Mouse (Mus musculus) megakaryocyte-erythroid progenitor cell, adult 5-6 weeks (primary cell): ENCODE data around the gene Aamp. TPM values are rescaled to one million over a fixed set of nuclear protein-coding genes. Genes with fewer than 3 reads are reported as not detected.
"Not testable (repeated sequence)": the region's sequence is repeated elsewhere in the genome, so short reads cannot be mapped to it uniquely, and the experiment has no call there.

Experiments used
- ATAC-seq: replicated peaks from 2 replicates; pipeline ENCODE4 v1.8.0; 2016; ENCODE audit warnings: mild to moderate bottlenecking, inconsistent platforms; ENCODE audit not compliant: severe bottlenecking, poor library complexity, low FRiP score, low TSS enrichment
- total RNA-seq, 2 experiments: library from RNA; stranded (forward) in 1 of 2; stranded (reverse) in 1 of 2; fragments of 200-1000, 215-1000 nt in 1 of 2; fragments of >200 nt in 1 of 2; fragmentation: Nextera tagmentation in 1 of 2; gene quantifications; 2 replicates each; pipeline ENCODE4 v1.2.3; 2014 to 2017

The Aamp gene
- total RNA-seq (2014; fragmentation: Nextera tagmentation) (78.9 and 90.5 TPM in 2 replicates), total RNA-seq (2017) (84.4 and 95.3 TPM in 2 replicates)

DNA sequence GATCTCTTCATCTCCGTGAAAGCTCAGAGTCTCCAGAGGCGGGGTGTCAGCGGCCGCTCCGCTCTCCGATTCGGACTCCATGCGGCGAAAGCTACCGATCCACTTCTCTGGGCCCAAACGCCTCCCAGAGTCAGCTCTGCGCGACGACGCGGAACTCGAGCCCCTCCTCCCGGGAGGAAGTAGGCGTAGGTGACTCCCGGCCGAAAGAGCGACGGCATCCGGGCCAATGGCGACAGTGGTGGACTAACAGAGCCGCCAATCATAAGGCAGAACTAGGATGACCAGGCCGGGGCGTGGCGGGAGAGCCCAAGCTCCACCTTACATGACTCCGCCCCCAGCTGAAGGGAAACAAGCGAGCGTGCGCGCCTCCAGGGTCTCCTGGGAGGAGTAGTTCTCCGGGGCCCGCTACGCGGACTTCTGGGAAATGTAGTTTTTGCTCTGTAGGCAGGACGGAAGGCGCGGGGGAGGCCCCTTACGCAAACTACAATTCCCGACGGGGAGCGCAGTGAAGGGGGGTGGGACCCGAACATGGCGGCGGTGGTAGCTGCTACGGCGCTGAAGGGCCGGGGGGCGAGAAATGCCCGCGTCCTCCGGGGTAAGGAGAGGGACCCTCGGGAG is at the start of gene Aamp, which contains the start of gene Pnkd:
Gene Aamp (minus strand): TSS at position 196 of the 618 bp plus-strand sequence.
Gene Pnkd (plus strand): TSS at position 388 of the 618 bp plus-strand sequence.
- peak; percentile 91 for ATAC-seq

DNA sequence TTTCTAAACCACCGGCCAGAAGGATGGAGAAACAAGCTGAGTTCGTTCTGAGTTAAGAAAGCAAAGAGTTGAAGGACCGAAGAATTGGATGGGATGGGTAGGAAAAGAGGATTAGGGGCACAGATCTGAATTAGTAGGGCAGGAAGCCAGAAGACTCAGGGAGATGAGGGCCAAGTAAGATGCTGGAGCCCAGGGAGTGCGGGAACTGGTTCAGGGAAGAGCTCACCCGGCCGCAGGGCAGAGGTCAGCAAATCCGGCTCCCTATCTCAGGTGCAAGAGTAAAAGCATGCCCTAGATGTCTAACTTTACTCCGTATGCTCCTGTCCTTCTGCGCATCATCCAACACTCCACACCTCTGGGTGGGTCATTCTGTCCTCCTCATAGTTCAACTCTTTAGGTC is 48.4 kb upstream of the Aamp start:
- no peak for ATAC-seq

DNA sequence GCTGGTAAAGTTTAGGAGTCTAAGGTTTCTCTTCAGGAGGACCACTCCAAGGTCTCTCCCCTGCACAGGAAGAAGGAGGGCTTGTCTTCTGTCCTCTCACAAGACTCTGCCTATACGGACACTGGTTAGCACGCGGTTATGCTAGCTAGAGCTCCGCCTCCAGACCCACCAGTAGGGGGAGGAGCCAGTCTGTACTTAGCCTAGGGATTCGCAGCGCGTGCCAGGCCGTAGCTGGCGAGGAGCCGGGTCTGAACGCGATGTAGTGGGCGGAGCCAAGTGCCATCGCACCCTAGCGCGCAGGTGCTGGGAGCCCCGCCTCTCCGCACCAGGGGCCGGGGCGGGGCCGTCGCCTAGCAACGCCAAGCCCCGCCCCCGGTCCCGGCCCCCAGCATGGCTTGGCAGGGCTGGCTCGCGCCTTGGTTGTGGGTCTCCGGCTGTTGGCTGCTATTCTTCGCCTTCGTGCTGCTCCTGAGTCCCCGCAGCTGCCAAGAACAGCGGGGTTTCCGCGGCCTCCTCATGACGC is 47.8 kb upstream of the Aamp start:
- ATAC-seq = peak; percentile 81

DNA sequence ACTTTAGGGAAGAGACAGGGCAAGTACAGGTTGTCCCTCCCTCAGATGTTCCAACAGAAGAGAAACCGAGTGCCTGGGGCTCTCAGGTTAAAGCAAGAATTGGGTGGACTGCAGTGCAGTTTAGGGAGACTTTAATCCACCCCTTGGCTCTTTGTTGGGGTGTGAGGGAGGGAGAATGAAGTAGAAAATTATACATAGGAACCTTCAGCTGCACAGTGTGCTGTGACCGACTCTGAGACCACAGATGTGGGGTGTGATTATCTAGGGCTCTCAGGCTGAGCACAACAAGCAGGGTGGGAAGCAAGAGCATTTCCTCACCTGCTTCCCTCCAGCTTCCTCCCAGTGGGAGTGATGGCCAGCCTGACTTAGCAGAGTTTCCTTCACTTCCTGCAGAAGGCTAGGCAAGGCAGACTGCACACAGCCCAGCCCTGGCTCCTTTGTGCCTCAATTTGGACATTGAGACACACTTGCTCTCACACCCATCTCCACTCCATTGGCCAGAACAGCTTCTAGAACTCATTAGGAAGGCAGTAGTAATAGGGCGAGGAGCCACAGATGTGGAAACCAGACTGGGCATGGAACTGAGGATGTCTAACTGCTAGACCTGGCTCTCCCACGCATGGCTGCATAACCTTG is 46.6 kb upstream of the Aamp start:
- peak; percentile 25 for ATAC-seq

DNA sequence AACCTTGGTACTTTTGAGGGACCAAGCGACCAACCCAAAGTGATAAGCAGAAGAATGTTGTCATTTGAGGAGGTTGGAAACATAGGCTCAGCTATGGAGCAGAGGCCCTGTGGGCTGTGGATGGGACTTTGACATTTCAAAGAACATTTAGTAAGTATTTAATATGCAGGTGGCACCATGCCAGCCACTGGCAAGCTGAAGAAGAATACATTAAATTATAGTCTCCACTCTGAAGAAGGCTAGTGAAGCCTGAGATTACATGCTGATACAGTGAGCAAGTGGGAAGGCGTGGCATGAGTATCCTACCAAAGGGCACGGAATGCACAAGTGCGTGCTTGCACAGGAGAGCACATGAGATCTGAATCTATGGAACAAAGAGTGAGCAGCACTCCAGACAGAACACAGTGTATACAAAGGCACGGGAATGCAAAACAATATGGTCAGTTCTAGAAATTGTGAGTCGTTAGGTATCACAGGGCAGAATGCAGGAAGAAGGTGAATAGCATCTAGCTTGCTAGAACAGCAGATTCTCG is 45.4 kb upstream of the Aamp start:
- no peak for ATAC-seq

DNA sequence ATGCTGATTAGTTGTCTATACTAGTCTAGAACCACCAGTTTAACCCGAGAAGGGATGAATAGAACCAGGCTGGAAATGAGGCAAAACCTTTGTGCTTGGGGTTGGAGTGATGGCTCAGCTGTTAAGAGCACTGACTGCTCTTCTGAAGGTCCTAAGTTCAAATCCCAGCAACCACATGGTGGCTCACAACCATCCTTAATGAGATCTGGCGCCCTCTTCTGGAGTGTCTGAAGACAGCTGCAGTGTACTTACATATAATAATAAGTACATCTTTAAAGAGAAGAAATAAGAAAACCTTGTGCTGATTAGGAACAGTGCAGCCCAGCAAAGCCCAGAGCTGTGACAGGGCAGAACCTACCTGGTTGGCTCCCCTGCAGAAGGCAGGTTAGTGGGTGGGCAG is 42.4 kb upstream of the Aamp start:
- not testable (repeated sequence) for ATAC-seq

DNA sequence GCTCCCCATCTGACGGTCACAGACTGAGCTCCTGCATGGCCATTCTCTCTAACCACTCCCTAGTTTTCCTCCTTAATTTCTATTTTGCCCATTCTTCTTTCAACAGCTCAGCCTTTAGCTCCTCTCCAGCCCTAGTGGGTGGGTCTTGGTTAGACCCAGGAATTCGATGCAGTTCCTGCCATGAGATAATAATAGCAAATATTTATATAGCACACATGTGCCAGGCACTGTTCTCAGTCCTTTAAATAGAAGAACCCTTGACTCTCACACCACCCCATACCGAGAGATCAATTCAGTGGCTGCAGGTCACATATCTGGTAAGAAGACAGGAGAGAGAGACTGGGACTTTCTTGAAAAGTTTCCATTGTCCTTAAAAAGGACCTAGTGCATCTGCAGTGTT is 36.9 kb upstream of the Aamp start:
- no peak for ATAC-seq

DNA sequence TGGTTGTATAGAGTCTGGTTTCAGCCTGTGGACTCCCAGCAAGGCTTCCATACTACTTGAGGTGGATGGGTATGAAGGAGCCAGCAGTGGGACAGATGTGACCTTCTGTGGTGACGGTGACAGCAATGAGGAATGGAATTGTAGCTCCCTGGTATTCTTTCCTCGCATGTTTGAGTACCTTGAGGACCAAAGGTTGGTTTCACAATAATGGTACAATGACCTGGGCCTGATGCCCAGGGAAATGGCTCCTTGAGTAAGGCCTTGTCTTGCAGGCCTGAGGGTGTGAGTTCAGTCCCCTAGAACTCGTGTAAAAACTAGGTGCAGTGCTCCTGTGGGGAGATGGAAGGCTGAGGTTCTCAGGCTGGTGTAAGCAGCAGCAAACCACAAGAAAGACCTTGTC is 34.2 kb upstream of the Aamp start:
- no peak for ATAC-seq

DNA sequence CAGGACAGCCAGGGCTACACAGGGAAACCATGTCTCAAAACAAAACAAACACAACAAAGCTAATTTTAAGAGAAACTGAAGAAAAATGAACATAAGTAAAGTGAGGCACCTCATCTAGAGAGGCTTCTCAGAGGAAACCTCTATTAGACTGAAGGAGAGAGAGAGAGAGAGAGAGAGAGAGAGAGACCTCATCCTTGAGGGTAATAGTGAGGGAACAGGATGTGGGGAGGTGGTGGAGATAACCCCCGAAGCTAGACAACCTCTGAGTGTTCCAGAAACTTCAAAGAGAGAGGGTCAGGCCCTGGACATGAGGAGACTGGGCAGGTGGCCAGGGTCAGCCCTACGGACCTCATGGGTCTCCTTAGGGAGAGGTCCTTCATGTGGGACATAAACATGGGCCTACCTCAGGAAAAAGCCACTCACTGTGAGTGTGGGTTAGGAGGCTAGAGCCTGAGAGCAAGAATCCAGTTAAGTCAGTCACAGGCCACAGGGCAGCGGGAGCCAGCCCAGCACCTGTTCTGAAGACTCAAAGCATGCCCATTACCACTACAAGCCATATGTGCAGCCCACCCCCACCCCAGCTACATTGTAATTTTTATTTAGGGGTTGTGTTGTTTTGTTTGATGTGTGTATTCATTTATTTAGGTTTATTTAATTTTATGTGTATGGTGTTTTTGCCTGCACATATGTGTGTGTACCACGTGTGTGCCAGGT is 31.7 kb upstream of the Aamp start:
- no peak for ATAC-seq

DNA sequence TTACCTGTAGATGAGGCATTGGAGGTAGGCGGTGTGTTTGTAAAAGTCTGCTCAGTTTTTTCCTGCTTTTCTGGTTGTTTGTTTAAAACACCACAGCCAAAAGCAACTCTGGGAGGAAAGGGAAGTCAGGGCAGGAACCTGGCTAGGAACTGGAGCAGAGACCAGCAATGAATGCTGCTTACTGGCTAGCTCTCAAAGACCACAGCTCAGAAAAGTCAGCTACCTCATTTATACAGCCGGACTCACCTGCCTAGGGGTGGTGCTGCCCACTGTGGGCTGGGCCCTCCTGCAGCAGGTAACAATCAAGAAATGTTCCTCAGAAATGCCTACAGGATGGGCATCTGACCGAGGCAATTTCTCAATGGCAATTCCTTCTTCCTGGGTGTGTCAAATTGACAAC is 30.3 kb upstream of the Aamp start:
- no peak for ATAC-seq

DNA sequence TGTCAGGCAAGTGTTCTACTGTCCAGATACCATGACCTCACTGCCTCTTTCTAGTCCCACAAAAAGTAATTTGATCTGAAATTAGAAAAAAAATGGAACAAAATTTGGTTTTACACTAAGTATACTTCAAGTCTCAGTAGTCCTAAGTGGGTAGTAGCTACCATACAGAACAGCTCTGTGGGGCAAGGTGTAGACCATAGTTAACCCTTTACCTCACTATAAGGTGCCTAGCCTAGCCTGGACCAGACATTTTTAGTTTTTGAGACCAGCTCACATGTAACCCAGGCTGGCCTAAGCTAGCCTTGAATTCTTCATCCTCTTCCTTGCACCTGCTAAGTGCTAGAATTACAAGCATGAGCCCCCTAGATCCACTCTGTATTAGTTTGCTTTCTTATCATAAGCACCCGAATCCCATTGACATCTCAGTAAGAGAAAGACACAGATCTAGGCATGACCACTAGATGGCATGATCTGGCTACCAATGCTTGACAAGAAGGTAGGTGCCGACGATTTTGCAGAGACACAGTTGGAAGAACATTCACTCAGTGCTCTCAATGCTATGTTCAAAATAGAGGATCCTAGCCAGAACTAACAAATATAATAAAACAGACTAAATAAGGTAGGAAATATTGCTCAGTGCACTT is 28.6 kb upstream of the Aamp start:
- peak; percentile 93 for ATAC-seq

DNA sequence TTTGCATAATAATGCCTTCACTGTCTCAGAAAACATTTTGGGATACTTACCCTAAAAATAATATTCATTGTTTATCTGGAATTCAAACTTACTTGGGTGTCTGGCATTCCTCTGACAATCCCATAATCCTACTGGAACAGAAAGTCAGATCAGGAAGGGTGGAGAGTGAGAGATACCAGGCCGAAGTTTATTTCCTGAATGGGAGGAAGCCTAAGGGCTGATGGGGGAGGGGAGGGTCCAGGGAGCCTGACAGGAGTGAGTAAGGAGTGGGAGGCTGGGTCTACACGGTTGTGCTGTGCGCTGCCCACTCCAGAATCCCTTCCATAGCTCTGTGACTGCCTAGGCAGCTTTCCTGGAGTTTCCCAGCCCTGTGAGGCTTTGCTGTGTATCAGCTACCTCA is 25.2 kb upstream of the Aamp start:
- no peak for ATAC-seq

DNA sequence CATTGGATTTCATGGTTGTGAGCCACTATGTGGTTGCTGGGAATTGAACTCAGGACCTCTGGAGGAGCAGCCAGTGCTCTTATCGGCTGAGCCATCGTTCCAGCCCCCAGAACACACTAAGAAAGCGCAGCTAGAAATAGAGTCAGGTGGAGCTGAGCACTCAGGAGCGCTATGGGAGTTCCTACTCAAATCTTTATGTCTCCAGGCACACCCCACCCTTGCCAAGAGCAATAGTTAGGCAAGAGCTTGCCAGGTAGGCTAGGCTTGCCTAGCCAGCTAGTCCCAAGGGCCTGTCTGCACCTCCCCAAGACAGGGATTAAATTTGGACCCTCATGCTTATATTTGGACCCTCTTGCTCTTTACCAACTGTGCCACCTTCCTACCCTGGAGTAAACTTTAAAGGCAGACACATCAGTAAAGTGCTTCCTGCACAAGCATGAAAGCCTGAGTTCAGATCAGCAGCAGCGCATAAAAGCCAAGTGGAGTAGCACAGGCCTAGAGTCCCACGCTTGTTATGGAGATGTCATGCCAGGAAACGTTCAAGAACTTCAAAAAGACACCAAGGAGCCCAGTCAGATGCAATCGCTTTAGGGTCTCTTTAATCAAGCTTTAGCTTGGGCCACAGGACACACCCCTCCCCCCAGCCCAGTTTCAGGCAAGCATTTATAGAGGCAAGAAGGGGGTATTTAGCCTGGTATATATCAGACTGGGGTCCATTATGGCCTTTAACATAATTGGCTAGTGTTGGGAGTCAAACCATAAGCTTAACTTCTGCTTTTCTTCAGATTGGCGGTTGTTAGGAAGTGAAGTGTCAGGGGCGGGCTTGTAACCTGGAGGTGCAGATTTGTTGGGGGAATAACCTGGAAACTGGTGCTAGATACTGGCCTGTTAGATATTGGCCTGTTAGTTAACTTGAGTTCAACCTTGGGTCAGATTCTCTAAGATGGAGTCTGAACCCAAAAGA is 23.7 kb upstream of the Aamp start:
- ATAC-seq = no peak

DNA sequence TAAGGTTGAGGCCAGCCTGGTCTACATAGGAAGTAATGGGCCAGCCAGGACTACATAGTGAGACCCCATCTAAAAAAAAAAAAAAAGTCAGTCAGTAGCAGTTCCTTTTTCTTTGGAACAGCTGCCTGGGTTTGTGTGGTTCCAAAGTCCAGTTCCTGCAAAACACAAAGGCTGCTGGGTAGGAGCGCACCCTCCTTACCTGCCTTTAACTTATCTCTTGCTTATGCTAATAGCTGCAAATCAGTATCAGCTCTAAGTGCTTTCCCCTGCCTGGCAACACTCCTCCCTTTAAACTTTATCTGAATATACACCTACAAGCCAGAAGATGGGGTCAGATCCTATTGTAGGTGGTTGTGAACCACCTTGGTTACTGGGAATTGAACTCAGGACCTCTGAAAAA is 22.6 kb upstream of the Aamp start:
- no peak for ATAC-seq

DNA sequence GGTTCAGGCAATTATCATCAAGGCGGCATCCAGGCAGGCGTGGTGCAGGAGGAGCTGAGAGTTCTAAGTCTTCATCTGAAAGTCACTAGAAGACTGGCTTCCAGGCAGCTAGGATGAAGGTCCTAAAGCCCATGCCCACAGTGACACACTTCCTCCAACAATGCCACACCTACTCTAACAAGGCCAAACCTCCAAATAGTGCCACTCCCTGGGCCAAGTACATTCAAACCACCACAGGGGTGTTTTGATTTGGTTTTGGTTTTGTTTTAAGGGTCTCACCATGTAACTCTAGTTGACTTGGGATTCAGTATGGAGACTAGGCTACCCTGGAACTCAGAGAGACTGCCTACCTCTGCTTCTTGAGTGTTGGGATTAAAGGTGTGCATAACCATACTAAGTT is 21.0 kb upstream of the Aamp start, which contains the start of gene Tmbim1:
Gene Tmbim1 (minus strand): TSS at position 101 of the 400 bp plus-strand sequence.
- no peak for ATAC-seq

DNA sequence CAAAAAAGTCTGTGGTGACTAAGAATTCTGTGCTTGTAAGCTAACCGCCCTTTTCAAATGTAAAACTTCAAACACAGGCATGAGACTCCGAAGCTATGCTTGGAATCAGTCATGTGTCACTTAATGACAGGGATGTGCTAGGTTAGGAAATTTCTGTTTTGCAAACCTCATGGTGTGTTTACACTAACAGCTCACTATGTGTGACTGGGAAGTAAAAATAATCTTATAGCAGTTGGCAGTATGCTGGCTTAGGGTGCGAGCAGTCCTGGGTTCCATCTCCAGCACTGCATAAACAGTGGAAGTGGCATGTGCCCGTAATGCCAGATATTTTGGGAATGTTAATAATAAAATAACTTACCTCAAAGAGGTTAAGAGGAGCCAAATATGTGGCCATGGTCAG is 20.4 kb upstream of the Aamp start:
- no peak for ATAC-seq

DNA sequence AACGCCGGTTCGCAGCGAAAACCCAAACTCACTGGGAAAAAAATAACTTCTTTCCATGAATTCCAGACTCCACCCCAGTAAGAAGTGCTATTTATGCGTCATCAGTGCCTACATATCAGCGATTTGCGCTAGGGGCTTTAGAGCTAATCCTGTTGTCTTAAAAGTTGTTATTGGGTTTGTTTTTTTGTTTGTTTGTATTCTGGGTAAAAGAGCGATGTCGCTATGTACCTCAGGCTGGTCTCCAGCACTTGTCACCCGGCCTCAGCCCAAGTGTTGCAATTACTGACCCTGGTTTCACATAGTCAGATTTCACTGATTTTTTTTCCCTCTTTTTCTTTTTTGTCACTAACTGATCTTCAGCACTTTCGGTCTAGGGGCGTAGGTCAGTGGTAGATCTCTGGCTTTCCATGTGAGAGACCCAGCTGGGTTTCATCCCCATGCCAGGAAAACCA is 19.8 kb upstream of the Aamp start:
- no peak for ATAC-seq

DNA sequence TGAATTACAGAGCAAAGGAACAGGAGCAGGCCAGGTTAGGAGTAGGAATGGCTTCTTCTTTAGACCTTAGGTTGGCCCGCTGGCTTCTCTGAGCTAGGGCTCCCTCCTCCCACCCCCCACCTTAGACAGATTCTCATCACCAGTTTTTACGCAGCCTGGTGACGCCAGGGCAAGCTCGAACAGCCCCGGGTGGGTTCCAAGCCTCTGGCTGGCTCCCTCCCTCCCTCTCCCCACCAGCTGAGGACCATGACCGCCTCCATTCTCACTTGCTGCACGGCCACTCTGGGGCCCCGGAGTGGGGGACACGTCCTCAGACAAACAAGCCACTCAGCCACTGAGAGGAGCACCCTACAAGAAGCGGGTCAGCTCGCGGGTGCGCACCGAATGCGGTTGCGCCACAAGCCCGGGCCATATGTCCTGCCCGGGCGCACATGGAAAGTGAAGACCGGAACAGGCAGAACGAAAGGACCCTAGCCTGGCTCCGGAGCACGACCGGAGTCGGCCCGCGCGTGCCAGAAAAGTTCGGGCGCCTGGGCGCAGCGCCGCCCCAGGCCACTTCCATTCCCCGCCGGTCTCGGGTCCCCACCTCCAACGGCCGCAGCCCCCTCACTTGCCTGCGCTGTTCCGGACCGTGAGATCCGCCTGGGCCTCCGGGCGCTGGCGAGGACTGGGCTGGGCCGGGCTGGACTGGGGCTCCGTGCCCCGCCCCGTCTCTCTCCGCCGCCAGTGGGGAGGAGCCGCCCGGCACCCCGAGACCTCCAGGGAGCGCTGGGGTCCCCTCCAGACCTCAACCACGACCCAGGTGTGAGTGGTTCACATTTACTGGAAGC is 19.2 kb upstream of the Aamp start:
- peak; percentile 80 for ATAC-seq
